Mouse (Mus musculus): ENCODE data around the gene Ndnf. TPM values are rescaled to one million over a fixed set of nuclear protein-coding genes. Genes with fewer than 3 reads are reported as not detected.

Ndnf gene
- polyA plus RNA-seq, 1 experiment from 2014 or later, result 11.5 TPM

DNA sequence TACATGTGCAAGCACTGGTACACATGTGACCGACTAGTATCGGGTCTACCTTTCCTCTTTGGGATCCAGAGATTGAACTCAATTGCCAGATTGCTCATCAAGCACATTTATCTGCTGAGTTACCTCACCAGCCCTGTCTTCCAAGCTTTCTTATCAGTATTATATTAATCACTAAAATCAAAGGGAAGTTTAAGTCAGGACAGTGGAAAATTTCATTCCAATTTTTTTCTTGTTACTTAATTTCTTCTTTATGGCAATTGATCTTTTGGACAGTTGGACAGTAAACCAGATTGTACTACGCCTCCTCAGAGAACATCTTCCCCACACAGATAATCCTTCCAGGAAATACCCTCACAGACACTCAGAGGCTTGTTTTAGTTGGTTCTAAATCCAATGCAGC lies 88.7 kb downstream of the Ndnf start:
- no peak overlapping the region for H3K9ac ChIP-seq
- no peak for ATAC-seq (ENCODE audit: low FRiP score)
- H3K27me3 ChIP-seq, result no peaks in the 10 kb centered on the region
- 93% methylated on average over 3 of the region's 3 CpGs for WGBS
- no peaks in the 10 kb centered on the region for H3K36me3 ChIP-seq
- H3K4me2 ChIP-seq, result no peak overlapping the region
- no peak overlapping the region for H3K4me3 ChIP-seq
- no peak overlapping the region for H3K27ac ChIP-seq
- no peaks in the 10 kb centered on the region for H3K9me3 ChIP-seq
- H3K4me1 ChIP-seq (replicated peaks), result peaks cover 5% of the 10 kb centered on the region; the same call in 1 of the 2 replicates

Other genes starting within 250 kb of the Ndnf start
- gene Tnip3, start 146.3 kb upstream of the Ndnf start, polyA plus RNA-seq (2015; fragmentation: Nextera tagmentation; extraction: Ambion mirVana), result not detected in 2 replicates
- gene Prdm5, start 107.4 kb downstream of the Ndnf start, polyA plus RNA-seq (2015; fragmentation: Nextera tagmentation; extraction: Ambion mirVana), result 8.4 and 9.0 TPM in 2 replicates